Mouse (Mus musculus): ENCODE results near the gene Gm43517.

The Gm43517 gene

DNA sequence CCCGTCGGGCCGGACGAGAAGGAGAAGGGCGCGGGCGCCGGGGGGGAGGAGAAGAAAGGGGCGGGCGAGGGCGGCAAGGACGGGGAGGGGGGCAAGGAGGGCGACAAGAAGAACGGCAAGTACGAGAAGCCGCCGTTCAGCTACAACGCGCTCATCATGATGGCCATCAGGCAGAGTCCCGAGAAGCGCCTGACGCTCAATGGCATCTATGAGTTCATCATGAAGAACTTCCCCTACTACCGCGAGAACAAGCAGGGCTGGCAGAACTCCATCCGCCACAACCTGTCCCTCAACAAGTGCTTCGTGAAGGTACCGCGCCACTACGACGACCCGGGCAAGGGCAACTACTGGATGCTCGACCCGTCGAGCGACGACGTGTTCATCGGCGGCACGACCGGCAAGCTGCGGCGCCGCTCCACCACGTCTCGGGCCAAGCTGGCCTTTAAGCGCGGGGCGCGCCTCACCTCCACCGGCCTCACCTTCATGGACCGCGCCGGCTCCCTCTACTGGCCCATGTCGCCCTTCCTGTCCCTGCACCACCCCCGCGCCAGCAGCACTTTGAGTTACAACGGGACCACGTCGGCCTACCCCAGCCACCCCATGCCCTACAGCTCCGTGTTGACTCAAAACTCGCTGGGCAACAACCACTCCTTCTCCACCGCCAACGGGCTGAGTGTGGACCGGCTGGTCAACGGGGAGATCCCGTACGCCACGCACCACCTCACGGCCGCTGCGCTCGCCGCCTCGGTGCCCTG lies at the start of gene Gm43517:
TSS of gene Gm43517 (plus strand) at position 299 of the 755 bp plus-strand sequence.
- no peak for DNase-seq (ENCODE audit: low read depth)

DNA sequence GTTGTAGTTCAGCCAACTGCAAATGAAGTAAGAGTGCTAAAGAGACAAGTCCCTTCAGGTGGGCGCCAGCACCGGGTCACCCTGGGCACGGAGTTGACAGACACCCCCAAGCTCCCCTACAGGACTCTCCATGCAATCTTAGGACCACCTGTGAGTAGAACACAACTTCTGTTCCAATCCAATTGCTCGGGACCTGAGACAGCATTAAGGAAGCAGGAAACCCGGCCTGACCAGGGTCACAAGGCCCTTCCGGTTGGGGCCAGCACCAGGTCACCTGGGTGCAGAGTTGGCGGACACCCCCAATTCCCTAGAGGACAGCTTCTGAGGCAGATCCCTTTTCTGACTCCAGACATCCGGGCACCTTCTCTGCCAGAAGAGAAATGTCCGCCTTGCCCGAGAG lies 35.3 kb upstream of the Gm43517 start:
- DNase-seq (ENCODE audit: low read depth), result no peak

DNA sequence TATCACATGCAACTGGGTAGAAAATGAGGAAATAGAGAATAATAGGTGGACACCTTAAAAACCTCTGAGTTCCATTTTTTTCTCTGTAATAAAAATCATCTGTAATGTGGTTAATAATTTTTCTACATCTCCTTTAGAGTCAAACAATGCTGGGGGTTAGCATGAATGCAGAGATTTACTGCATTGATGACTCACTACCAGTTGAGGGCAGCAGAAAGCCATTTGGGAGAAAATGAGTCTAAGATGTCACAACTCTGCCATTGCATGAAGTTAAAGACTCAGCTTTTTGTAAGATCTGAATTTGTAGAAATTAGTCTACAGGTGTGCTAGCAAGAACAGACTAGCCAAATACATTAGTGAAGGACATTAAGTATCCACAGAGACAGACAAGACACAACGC lies 16.0 kb upstream of the Gm43517 start:
- DNase-seq (ENCODE audit: low read depth), result no peak

DNA sequence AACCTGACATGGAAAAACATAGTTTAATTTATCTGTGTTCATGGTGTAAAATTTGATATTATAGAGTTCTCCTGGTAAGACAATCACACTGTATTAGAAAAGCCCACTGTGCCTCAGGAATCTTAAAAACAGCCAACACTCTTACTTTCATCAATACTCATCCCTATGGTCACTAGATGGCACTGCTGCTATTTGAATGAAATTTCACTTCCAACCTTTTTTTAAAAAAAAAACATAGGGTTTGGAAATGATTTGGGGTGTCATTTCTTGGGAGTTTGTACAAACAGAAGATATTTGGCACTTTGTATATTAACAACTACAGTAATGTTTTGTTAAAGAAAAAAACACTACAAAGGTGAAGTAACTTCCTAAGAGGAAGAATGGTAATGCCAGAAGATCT lies 12.8 kb upstream of the Gm43517 start:
- DNase-seq (ENCODE audit: low read depth), result no peak

DNA sequence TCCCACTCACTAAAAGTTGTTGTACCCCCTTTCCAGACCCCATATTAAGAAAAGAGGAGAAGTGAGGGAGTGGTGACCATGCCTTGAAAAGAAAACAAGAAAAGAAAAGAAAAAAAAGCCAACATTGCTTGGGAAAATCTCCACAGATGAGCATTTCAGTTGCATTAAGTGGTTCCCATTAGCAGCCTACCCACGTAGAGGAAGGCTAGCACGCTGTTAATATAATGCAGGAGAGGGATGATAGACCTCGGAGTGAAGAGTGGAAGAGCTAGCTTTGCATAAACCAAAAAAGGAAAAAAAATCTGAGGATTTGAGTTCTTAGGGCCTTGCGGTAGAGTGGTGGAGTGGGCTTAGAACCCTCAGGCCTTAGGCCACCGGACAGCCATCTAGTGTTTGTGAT lies 11.8 kb upstream of the Gm43517 start:
- no peak for DNase-seq (ENCODE audit: low read depth)

DNA sequence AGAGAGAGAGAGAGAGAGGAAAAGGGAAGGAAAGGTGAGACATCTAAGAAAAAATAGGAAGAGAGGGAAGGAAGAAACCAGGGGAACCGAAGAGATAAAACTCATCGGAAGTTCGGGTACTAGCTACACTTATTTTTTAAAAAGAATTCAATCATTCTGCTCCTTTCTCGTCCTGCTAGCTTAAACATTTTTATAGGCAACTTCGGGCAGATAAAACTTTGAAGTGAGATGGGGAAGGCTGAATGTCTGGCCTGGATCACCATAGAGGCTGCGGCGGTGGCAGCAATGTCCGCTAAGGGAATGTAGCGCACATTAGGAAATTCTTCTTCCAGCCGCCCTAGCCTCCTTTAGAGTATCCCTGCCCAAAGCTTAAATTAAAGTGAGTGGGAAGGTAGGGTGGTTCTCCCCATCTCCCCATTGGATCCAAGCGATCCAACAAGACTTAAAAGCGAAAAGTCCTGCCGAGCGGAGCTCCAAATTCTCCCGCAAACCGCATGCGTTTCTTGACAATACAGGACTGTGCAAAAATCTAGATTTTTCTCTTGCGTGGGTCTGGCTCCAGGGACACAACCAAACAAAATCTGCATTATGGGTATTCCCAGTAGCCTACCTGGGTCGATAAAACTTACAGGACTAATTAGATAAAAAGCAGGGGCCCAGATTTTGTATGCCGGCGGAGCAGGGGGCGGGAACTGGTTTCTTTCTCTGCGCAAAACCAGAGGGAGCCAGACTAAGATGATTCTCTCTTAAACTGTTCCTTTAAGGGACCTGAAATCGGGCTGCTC lies 11.0 kb upstream of the Gm43517 start:
- DNase-seq (ENCODE audit: low read depth), result no peak

DNA sequence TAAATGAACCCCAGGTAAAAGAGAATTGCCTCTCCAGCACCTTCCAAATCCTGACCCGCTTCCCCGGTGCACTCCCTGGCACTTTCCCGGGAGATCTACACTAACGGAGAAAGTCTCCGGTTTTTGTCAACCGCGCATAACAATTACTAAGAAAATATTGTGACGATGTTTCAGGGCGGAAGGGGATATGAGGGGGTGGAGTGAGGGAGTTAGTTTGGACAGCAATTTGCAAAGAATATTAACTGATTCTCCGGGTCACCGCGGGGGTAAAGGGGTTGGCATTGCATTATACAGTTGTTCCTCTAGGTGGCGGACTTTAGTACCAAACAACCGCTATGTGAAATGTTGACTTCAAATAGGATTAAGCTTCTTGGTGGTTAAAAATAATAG lies 10.4 kb upstream of the Gm43517 start:
- no peak for DNase-seq (ENCODE audit: low read depth)

DNA sequence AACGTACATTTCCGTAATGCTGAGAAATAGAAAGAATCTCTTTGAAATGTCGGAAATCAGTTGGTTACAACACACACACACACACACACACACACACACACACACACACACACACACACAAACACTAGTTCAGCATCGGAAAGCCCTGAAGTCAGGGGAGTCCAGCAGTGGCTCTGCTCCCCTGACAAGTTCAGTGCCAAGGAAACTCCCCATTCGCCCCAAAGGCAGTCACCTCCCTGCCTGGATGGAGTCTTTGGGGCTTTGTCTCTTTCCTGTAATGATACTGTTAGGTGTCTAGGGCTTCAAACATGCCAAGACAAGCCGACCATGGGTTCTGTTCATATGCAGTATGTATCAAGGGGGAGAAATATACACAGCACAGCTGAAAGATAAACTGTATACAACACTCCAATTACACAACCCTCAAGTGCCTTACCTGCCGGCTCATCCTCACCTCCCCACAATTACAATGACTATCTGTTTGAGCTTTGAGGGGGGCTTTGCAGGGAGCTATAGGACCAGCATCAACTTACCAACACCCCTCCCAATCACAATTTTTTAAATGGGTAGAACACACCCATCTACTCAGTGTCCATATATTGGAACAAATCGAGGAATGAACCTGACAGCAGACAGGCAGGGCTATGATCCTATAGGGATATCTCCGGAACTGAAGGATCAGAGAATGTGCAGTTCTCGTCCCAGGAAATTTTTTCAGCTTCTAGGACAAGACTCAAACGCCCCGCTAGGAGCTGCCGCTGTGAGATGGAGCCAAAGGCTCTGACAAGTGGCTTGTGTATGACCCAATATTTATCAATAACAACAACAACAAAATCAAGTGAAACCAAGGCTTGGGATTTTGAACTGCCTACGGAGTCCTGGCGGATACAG lies 9.3 kb upstream of the Gm43517 start:
- no peak for DNase-seq (ENCODE audit: low read depth)

DNA sequence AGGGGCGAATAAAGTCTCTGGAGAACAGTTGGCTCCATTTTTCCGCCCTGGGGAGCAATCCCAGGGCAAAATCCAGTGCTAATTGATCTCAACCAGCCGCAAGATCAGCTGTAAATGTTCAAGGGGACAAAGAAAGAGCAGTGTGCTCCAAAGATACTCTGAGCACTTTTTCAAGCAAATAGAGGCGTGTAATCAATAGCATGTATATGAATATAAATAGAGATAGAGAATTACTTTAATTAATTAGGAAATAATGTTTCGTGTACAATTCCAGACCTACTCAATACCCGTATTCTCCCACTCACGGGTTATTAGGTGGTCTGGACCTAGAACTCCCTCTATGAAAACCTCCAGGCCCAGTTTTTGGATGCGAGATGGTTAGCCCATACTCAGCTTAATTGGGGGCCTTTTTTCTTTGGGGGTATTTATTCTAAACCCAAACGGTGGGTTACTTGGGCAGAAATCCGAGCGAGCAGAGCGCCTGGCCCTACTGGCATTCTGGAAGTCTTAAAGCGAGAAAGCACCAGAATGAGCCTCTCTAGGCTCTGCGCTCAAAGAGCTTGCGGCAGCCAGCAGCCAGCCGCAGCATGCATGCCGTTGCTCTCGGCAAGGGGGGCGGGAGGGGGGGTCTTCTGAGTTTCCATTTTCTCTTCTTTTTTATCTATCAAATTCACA lies 8.5 kb upstream of the Gm43517 start:
- no peak for DNase-seq (ENCODE audit: low read depth)

DNA sequence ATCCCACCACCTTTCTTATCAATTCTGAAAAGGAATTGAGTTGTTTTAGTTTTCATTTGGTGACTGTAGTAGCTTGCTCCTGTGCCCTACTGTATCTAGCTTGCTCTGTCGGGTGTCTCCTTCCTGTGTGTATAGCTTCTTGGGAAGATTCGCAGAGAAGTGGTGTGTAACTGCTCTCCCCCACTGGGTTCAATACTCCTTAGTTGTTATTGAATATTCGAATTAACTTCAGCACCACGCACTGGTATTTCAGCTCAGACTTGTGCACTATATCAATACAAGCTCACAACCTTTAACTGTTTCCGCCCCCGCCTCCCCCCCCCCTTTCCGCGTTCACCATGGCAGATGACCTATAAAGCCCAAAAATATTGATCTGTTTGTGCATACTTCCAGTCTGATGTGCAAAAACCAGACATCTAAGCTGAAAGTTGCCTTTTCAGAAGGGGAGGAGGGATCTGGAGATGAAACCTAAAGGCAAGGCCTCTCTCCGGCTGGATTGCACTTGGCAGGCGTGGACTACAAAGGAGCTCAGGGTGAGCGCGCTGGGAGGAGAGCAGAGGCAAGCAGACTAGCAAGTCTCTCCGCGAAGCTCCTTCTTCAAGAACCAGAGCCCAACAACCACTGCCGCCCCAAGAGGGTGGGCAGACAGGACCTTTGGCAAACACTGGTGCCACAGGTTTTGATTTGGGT lies 7.5 kb upstream of the Gm43517 start:
- no peak for DNase-seq (ENCODE audit: low read depth)

DNA sequence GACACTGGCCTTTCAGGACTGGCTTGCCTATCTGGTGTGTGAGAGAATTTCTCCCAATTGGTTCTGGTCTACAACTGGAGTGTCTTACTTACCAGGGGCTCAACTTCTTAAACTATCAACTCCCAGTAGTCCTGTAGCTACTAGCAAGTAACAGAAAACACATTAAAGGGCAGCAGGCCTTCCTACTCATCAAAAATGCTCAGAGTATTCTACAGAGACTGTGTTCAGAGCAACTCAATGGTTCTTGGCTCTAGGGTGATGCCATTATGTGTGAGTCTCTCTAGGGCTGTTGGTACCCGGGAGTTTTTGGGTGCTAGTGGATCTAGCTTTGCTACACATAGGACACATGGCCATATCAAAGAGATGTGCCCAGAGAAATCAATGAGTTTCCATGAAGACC lies 6.1 kb upstream of the Gm43517 start:
- DNase-seq (ENCODE audit: low read depth), result no peak

DNA sequence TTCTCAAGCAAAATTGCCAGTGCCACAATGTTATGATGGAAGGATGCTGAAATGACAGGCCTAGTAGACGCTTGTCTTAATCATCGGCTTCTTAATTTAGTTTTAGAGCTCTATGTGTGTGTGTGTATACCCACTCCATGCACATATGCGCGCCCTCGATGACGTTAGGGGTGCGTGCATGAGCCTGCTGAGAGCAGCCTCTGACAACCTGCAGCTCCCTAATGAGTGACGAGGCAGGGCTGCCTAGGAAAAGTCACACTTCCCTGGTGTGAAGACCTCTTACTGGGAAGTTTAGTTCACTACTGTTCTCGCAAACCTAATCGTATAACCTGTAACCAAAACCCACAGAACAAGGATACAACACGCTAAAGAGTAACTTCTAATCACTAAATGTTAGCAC lies 5.5 kb upstream of the Gm43517 start:
- DNase-seq (ENCODE audit: low read depth), result no peak

DNA sequence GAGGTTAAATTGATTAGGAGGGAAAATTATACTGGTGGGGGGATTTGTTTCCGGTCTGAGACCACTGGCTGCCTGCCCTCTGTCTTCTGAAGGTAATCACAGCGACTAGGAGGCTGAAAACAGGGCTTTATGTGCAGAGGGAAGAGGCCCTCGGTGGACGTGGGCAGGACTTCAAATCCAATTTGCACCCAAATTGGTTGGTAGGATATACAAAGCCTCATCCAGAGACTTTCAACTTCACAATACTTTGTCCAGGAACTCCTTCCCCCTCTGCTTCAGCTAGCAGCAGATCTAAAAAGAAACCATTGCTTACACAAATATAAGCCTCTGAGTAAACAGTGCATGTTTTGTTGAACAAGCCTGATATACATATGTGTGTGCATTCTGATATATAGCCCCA lies 4.5 kb upstream of the Gm43517 start:
- DNase-seq (ENCODE audit: low read depth), result no peak

DNA sequence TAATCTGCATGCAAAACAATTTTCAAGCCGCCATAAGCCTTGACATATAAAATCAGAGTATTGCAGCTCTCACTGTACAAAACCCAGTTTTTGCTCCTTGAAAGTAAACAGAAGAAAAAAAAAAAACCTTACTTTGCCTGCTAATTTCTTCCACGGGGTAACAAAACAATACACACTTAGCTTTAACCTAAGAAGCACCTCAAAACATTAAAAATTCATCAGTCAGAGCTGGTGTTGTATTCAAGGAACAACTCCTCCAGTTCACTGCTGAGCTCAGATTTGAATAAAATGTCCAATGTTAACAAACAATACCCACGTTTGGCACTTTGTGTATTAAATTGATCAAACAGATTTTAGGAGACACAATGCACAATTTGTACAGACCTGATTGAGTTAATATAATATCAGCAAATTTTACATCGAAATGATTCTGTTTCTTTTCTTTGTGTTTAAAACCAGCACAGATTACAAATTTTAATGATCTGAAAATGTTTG lies 3.9 kb upstream of the Gm43517 start:
- DNase-seq (ENCODE audit: low read depth), result no peak

DNA sequence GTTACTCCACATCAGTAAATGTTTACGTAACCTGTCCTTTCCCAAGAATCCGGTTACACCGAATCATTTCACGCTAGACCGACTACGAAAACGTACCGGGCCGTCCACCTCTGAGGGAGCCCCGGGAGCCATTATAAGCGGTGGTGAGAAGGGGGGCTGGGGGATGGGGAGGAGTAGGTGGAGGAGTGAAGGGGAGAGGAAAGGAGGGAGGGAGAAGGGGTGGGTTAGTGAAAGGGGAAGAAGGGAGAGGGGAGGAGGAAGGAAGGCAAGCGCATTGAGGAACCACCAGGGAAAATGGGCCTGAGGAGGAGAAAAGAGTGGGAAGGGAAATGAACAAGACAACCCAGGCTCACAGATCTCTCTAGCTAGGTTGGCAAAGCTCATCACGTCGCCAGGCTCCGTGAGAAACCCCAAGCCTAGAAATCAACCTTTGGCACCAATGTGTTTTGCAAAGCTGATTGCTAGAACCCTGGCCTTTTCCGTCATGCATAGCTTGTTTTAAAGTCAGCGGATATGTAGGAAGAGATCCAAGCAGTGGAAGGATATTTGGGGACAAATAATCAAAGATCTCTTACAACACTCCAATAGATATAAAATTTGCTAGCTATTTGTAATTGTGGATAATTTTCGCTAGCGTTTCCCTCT lies 3.1 kb upstream of the Gm43517 start:
- no peak for DNase-seq (ENCODE audit: low read depth)

DNA sequence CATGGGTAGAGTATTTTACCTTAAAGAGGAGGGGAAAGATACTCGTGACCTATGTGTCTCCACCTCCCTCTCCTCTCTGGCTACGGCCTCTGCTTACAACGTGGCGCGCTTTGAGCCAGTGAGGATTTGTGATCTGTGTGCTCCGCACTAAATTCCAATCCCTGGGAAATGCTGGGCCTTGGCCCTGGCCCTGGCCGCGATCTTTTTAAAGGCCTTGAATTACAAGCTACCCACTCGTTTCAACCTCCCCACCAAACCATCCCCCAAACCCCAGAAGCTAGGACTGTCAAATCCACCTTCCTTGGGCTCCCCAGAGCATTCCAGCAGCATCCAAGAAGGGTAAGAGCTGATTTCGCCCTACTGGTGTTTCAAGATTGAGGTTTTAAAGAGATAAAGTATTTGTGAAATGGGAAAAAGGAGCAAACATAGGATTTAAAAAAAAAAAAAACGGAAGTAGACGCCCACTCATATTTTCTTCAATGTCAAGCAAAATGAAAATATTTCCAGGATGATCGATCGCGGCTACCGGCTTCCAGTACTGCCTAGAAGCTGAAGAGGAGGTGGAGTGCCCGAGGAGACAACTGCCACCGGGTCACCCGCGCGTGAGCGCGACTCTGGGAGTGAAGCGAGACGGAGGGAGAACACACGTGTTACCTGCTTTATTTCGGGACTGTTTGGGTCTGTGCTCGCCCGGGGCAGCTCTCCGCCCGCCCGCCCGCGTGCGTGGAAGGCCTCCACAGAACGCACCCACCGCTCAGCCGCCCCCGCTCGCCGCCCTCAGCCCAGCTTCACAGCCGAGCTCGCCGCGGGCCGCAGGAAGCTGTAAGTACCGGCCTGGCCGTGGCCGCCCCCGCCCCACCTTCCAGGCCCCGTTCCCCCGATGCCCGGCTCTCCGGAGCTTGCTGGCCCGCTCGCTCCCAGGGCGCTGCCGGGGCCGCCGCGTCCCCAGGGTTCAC lies 2.1 kb upstream of the Gm43517 start, which contains the start of gene Foxg1:
TSS of gene Foxg1 (plus strand) at position 96 of the 956 bp plus-strand sequence.
- no peak for DNase-seq (ENCODE audit: low read depth)

DNA sequence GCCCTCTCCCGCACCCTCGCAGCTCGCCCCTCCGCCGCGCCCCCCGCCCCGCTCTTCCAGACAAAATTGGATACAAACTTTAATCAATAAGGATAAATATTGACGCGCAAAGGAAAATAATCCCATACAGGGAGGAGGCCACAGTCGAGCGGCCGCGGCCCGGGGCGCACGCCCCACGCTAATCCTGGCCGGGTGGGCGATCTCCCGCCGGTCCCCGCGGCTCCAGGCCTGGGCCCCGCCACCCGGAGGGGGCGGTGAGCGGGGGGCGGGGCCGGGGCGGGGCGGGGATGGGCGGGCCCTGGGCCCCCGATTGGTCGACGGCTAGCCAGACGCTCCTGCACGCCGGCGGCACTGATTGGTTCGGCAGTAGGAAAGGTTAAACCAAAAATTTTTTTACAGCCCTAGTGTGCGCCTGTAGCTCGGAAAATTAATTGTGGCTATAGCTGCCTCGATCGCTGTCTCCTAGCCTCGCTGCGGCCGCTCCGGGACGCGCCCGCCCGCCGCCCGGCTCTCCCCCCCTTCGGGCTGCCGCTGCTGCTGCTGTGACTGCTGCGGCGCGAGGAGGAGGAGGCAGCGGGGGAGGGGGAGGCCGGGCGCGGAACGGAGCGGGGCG lies 1.3 kb upstream of the Gm43517 start:
- no peak for DNase-seq (ENCODE audit: low read depth)

DNA sequence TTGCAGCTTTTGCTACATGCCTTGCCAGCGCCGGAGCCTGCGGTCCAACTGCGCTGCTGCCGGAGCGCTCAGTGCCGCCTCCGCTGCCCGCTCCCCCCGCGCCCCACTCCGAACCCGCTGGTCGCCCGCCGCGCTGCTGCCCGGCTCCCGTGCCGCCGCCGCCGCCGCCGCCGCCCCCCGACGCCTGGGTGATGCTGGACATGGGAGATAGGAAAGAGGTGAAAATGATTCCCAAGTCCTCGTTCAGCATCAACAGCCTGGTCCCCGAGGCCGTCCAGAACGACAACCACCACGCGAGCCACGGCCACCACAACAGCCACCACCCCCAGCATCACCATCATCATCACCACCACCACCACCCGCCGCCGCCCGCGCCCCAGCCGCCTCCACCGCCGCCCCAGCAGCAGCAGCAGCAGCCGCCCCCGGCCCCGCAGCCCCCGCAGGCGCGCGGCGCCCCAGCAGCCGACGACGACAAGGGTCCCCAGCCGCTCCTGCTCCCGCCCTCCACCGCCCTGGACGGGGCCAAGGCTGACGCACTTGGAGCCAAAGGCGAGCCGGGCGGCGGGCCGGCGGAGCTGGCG lies 589 bp upstream of the Gm43517 start:
- DNase-seq (ENCODE audit: low read depth), result no peak

DNA sequence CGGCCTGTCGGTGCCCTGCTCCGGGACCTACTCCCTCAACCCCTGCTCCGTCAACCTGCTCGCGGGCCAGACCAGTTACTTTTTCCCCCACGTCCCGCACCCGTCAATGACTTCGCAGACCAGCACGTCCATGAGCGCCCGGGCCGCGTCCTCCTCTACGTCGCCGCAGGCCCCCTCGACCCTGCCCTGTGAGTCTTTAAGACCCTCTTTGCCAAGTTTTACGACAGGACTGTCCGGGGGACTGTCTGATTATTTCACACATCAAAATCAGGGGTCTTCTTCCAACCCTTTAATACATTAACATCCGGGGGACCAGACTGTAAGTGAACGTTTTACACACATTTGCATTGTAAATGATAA lies 637 bp downstream of the Gm43517 start:
- no peak for DNase-seq (ENCODE audit: low read depth)

All from c-Kit-positive CD71-positive TER-119-negative erythroid progenitor cells, embryonic 14.5 days (primary cell).